8 mouse cellular contexts compared by ENCODE assay signal in genomic region chr16:33337177-33337576, GRCm38 (mm10). TPM values are rescaled to one million over a fixed set of nuclear protein-coding genes. Genes with fewer than 3 reads are reported as not detected.
A peak's percentile ranks its signal among the peaks of the same experiment; 100 is the strongest.
DNase-seq lines count a peak whose midpoint lies in the region; ATAC-seq lines count a peak whose summit lies in the region.

No protein-coding gene starts in this region.

- no peak overlapping the region for H3K4me3 ChIP-seq in intestine, embryonic 14.5 days (ENCODE audit: low read depth, low read length)
- no peak overlapping the region for H3K4me3 ChIP-seq in midbrain, embryonic 10.5 days

- H3K4me1 ChIP-seq in intestine, embryonic 14.5 days (replicated peaks; ENCODE audit: control insufficient read depth, insufficient read depth, low read length), result peaks cover 7% of the 10 kb centered on the region
- peaks cover 13% of the 10 kb centered on the region for H3K4me1 ChIP-seq in midbrain, embryonic 10.5 days

- no peaks in the 10 kb centered on the region for H3K9me3 ChIP-seq in intestine, embryonic 14.5 days (ENCODE audit: control insufficient read depth, low read length)
- H3K9me3 ChIP-seq in midbrain, embryonic 10.5 days (replicated peaks), result no peaks in the 10 kb centered on the region

- 0 out of 2 replicates have a peak overlapping the region, but pooled peaks have one; percentile 10 for H3K27ac ChIP-seq in intestine, embryonic 14.5 days (ENCODE audit: low read depth)
- H3K27ac ChIP-seq in midbrain, embryonic 10.5 days (replicated peaks), result no peak overlapping the region; the same call in 1 of the 2 replicates

- no peaks in the 10 kb centered on the region for H3K27me3 ChIP-seq in intestine, embryonic 14.5 days (replicated peaks; ENCODE audit: control insufficient read depth, insufficient read depth, low read length)
- H3K27me3 ChIP-seq in midbrain, embryonic 10.5 days (ENCODE audit: low read depth, poor library complexity, severe bottlenecking), result no peaks in the 10 kb centered on the region

- peak overlapping the region; percentile 22 for H3K4me2 ChIP-seq in intestine, embryonic 14.5 days (ENCODE audit: low read length)

- ATAC-seq in intestine, embryonic 14.5 days (replicated peaks; ENCODE audit: low FRiP score, low TSS enrichment, low read depth), result peak; percentile 79
- ATAC-seq in erythroblast, adult 5-6 weeks (replicated peaks; ENCODE audit: low FRiP score, poor library complexity, severe bottlenecking), result no peak

- H3K36me3 ChIP-seq in intestine, embryonic 14.5 days (ENCODE audit: control insufficient read depth, insufficient read depth, low read length), result no peaks in the 10 kb centered on the region
- H3K36me3 ChIP-seq in midbrain, embryonic 10.5 days, result no peaks in the 10 kb centered on the region

- no peak overlapping the region for H3K9ac ChIP-seq in intestine, embryonic 14.5 days (ENCODE audit: low read length)

- intact Hi-C loops in gastrocnemius, postnatal 36 days (cut with DNase I), result loop anchor here (10.0 kb wide), 1 partner anchor 408 kb away; no protein-coding TSS in a partner anchor
- intact Hi-C loops in left cerebral cortex, postnatal 10 days (cut with DNase I), result no loop called here

- DNase-seq in adipocyte (ENCODE audit: low spot score), result peak; percentile 81
- DNase-seq in embryo, embryonic 10 days (ENCODE audit: low spot score), result peak; percentile 74
- DNase-seq in gastrocnemius, postnatal 36 days, result peak; percentile 31 to 50
- DNase-seq in intestine, embryonic 14.5 days (ENCODE audit: low spot score), result peak; percentile 79
- peak; percentile 21 to 72 for DNase-seq in left cerebral cortex, postnatal 10 days (ENCODE audit: extremely low spot score in 1 of 2, low spot score in 2 of 2)
- peak; percentile 38 for DNase-seq in midbrain, embryonic 10.5 days (ENCODE audit: low spot score)
- DNase-seq in right cerebral cortex, postnatal 4 days, result peak; percentile 65

- WGBS in intestine, embryonic 14.5 days, result 10% methylated on average over 8 of the region's 8 CpGs
- WGBS in midbrain, embryonic 10.5 days, result 18% methylated on average over 8 of the region's 8 CpGs

RNA-seq across cellular contexts. Expression of gene Zfp148, which starts 43.5 kb away (rescaled TPM):
- total RNA-seq in gastrocnemius, postnatal 36 days (2021), result 10 to 100 TPM; 18.5 to 21.8 TPM
- 47.3 and 52.5 TPM in 2 replicates for polyA plus RNA-seq in intestine, embryonic 14.5 days (2014; fragmentation: Nextera tagmentation; extraction: Ambion mirVana)
- total RNA-seq in left cerebral cortex, postnatal 10 days (2021), result 10 to 100 TPM; 86.2 to 99.7 TPM
- 40.7 and 46.3 TPM in 2 replicates for polyA plus RNA-seq in midbrain, embryonic 10.5 days (2016; fragmentation: Nextera tagmentation; extraction: Ambion mirVana)
- total RNA-seq in erythroblast, adult 5-6 weeks (2015; ENCODE audit: low replicate concordance), result 11.5 and 15.7 TPM in 2 replicates
- total RNA-seq in erythroblast, adult 5-6 weeks (2017; ENCODE audit: low replicate concordance), result 5.8 and 7.2 TPM in 2 replicates
